Mouse (Mus musculus): ENCODE data around the gene Dhx57. TPM values are rescaled to one million over a fixed set of nuclear protein-coding genes. Genes with fewer than 3 reads are reported as not detected.

Gene Dhx57
- polyA plus RNA-seq, 1 experiment from 2014 or later: 10.6 TPM

- peak overlapping the region; percentile 80 for H3K4me3 ChIP-seq (ENCODE audit: low read depth, low read length)
- H3K36me3 ChIP-seq (ENCODE audit: control insufficient read depth, insufficient read depth, low read length): peaks cover 13% of the 10 kb centered on the region
- 17% methylated on average over 5 of the region's 5 CpGs for WGBS (ENCODE audit: insufficient replicate concordance)
- H3K27ac ChIP-seq (ENCODE audit: low read depth, low read length): no peak overlapping the region
- H3K27me3 ChIP-seq (ENCODE audit: control insufficient read depth, insufficient read depth, low read length): no peaks in the 10 kb centered on the region
- peak overlapping the region; percentile 99 for H3K9ac ChIP-seq (ENCODE audit: low read depth, low read length)
- ATAC-seq (replicated peaks; ENCODE audit: insufficient number of reproducible peaks, low FRiP score, low TSS enrichment): no peak
- peaks cover 3% of the 10 kb centered on the region; the same call in 1 of the 2 replicates for H3K4me1 ChIP-seq (ENCODE audit: control insufficient read depth, insufficient read depth, low read length)
- peak overlapping the region; percentile 87 for H3K4me2 ChIP-seq
- H3K9me3 ChIP-seq (replicated peaks; ENCODE audit: control insufficient read depth, low read length): no peaks in the 10 kb centered on the region
Observed at GRCm38 (mm10) chr17:80205657-80206056, 84.6 kb downstream of the Dhx57 start.

GRCm38 (mm10) chr17:80199160-80199778, 91.0 kb downstream of the Dhx57 start:
- H3K36me3 ChIP-seq (ENCODE audit: control insufficient read depth, insufficient read depth, low read length): peaks cover 23% of the 10 kb centered on the region
- H3K9ac ChIP-seq (ENCODE audit: low read depth, low read length): no peak overlapping the region
- H3K9me3 ChIP-seq (replicated peaks; ENCODE audit: control insufficient read depth, low read length): no peaks in the 10 kb centered on the region
- H3K27ac ChIP-seq (ENCODE audit: low read depth, low read length): no peak overlapping the region
- no peaks in the 10 kb centered on the region for H3K27me3 ChIP-seq (ENCODE audit: control insufficient read depth, insufficient read depth, low read length)
- H3K4me1 ChIP-seq (ENCODE audit: control insufficient read depth, insufficient read depth, low read length): no peaks in the 10 kb centered on the region
- ATAC-seq (replicated peaks; ENCODE audit: insufficient number of reproducible peaks, low FRiP score, low TSS enrichment): no peak
- no peak overlapping the region for H3K4me2 ChIP-seq
- WGBS (ENCODE audit: insufficient replicate concordance): 89% methylated on average over 3 of the region's 3 CpGs
- H3K4me3 ChIP-seq (ENCODE audit: low read depth, low read length): no peak overlapping the region

- H3K36me3 ChIP-seq (ENCODE audit: control insufficient read depth, insufficient read depth, low read length): peaks cover 10% of the 10 kb centered on the region
- no peak for ATAC-seq (replicated peaks; ENCODE audit: insufficient number of reproducible peaks, low FRiP score, low TSS enrichment)
- H3K4me1 ChIP-seq (ENCODE audit: control insufficient read depth, insufficient read depth, low read length): no peaks in the 10 kb centered on the region
- no peak overlapping the region for H3K4me3 ChIP-seq (ENCODE audit: low read depth, low read length)
- 67% methylated on average over 5 of the region's 5 CpGs for WGBS (ENCODE audit: insufficient replicate concordance)
- H3K9me3 ChIP-seq (replicated peaks; ENCODE audit: control insufficient read depth, low read length): no peaks in the 10 kb centered on the region
- no peak overlapping the region for H3K27ac ChIP-seq (ENCODE audit: low read depth, low read length)
- H3K27me3 ChIP-seq (ENCODE audit: control insufficient read depth, insufficient read depth, low read length): no peaks in the 10 kb centered on the region
- H3K9ac ChIP-seq (ENCODE audit: low read depth, low read length): no peak overlapping the region
- no peak overlapping the region for H3K4me2 ChIP-seq
Observed at GRCm38 (mm10) chr17:80193075-80193474, 97.2 kb downstream of the Dhx57 start.

Other genes starting within 250 kb of the Dhx57 start
- gene Hnrnpll, start 228.1 kb downstream of the Dhx57 start, polyA plus RNA-seq (2014; fragmentation: Nextera tagmentation; extraction: Ambion mirVana): 51.5 and 53.4 TPM in 2 replicates
- gene Galm, start 163.0 kb downstream of the Dhx57 start, polyA plus RNA-seq (2014; fragmentation: Nextera tagmentation; extraction: Ambion mirVana): 7.5 and 9.4 TPM in 2 replicates
- 383 and 398 TPM in 2 replicates for gene Srsf7, start 83.2 kb downstream of the Dhx57 start, polyA plus RNA-seq (2014; fragmentation: Nextera tagmentation; extraction: Ambion mirVana)
- gene Ttc39d, start 83.0 kb downstream of the Dhx57 start, polyA plus RNA-seq (2014; fragmentation: Nextera tagmentation; extraction: Ambion mirVana): 0.24 TPM in 1 of 2 replicates, not detected in the other
- gene Gemin6, start 66.0 kb downstream of the Dhx57 start, polyA plus RNA-seq (2014; fragmentation: Nextera tagmentation; extraction: Ambion mirVana): 32.0 and 35.1 TPM in 2 replicates
- 18.9 TPM in 2 replicates for gene Morn2, start 273 bp downstream of the Dhx57 start, polyA plus RNA-seq (2014; fragmentation: Nextera tagmentation; extraction: Ambion mirVana)
- gene Arhgef33, start 16.9 kb upstream of the Dhx57 start, polyA plus RNA-seq (2014; fragmentation: Nextera tagmentation; extraction: Ambion mirVana): 0.54 and 0.92 TPM in 2 replicates
- gene Gm10190, start 83.1 kb upstream of the Dhx57 start, polyA plus RNA-seq (2014; fragmentation: Nextera tagmentation; extraction: Ambion mirVana): 1.5 TPM in 1 of 2 replicates, not detected in the other
- 4.9 and 5.5 TPM in 2 replicates for gene Sos1, start 190.0 kb upstream of the Dhx57 start, polyA plus RNA-seq (2014; fragmentation: Nextera tagmentation; extraction: Ambion mirVana)

Measured in heart, embryonic 11.5 days (tissue).